In the genomic region with DNA sequence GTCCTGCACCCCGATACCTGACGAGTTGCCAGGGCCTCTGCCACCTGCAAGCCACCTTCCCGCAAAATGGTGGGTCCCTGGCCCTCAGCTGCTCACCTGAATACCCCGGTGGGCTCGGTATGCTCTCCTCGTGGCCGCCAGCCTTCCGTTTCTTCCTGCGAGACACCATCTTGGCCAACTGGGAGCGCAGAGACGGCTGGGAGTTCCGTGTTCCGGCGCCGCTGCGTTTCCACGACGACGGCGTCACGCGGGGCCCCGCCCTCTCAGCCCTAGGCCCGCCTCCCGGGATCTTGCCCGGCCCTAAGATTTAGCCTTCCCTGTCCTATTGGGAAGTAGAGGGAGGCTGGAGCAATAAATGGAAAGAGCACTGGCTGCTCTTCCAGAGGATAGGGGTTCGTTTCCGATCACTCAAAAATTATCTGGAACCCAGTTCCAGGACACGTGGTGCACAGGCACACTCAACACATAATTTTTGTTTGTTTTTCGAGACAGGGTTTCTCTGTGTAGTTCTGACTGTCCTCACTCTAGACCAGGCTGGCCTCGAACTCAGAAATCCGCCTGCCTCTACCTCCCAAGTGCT, we compare ENCODE assay signal across 8 mouse cellular contexts. TPM values are rescaled to one million over a fixed set of nuclear protein-coding genes. Genes with fewer than 3 reads are reported as not detected.
A peak's percentile ranks its signal among the peaks of the same experiment; 100 is the strongest.
DNase-seq lines count a peak whose midpoint lies in the region; ATAC-seq and TF ChIP-seq lines count a peak whose summit lies in the region.

A gene (minus strand): TSS at position 236 of the 580 bp plus-strand sequence.

- WGBS in forebrain, embryonic 15.5 days = 9% methylated on average over 32 of the region's 32 CpGs
- 7% methylated on average over 32 of the region's 32 CpGs for WGBS in lung, adult 2 months

- no peak for TF ChIP-seq CTCF in lung, adult 2 months (IDR thresholded peaks at IDR 0.05; ENCODE audit: insufficient read depth, low read length)

- H3K36me3 ChIP-seq in forebrain, embryonic 15.5 days = peaks cover 40% of the 10 kb centered on the region

- peak within 1 kb of the TSS; percentile 92 for H3K27ac ChIP-seq in forebrain, embryonic 15.5 days (replicated peaks)

- peaks cover 27% of the 10 kb centered on the region for H3K4me1 ChIP-seq in forebrain, embryonic 15.5 days
- H3K4me1 ChIP-seq in lung, adult 2 months (ENCODE audit: control insufficient read depth, insufficient read depth, low read length) = no peaks in the 10 kb centered on the region

- peak; percentile 90 for DNase-seq in ES-CJ7 (ENCODE audit: low read depth, low spot score)
- peak; percentile 85 for DNase-seq in cerebellum, adult 11 months
- peak; percentile 88 for DNase-seq in heart, postnatal 25 days (ENCODE audit: low spot score)
- peak; percentile 92 to 95 for DNase-seq in layer of hippocampus, adult 18-20 months (ENCODE audit: low spot score in 2 of 2)
- peak; percentile 93 for DNase-seq in lung, adult 2 months
- DNase-seq in thymus, adult 18-20 months = peak; percentile 77 to 78

- peak; percentile 72; the same call in 1 of the 2 replicates for TF ChIP-seq POLR2A in lung, adult 2 months (IDR thresholded peaks at IDR 0.05; ENCODE audit: borderline replicate concordance, extremely low read depth, low read depth, low read length)

- H3K4me2 ChIP-seq in forebrain, embryonic 15.5 days (replicated peaks) = peak within 1 kb of the TSS; percentile 59

- peak within 1 kb of the TSS; percentile 69 for H3K9ac ChIP-seq in forebrain, embryonic 15.5 days (replicated peaks)

- H3K9me3 ChIP-seq in forebrain, embryonic 15.5 days = no peaks in the 10 kb centered on the region

- H3K4me3 ChIP-seq in forebrain, embryonic 15.5 days = peak within 1 kb of the TSS; percentile 95
- peak within 1 kb of the TSS; percentile 98 for H3K4me3 ChIP-seq in lung, adult 2 months (replicated peaks; ENCODE audit: extremely low read depth, low read depth, low read length)

- ATAC-seq in forebrain, embryonic 15.5 days (replicated peaks) = peak; percentile 90
- peak; percentile 55; the same call in 1 of the 2 replicates for ATAC-seq in neutrophil, adult 5-6 weeks (ENCODE audit: extremely low read depth, insufficient number of reproducible peaks, low FRiP score, poor library complexity, severe bottlenecking)

- intact Hi-C loops in heart, postnatal 25 days (cut with DNase I) = no loop called here

- H3K27me3 ChIP-seq in forebrain, embryonic 15.5 days = no peaks in the 10 kb centered on the region

RNA-seq across cellular contexts. Expression of the gene that starts here (rescaled TPM):
- polyA plus RNA-seq in forebrain, embryonic 15.5 days (2015; fragmentation: Nextera tagmentation; extraction: Ambion mirVana) = 72.4 and 72.9 TPM in 2 replicates
- total RNA-seq in heart, postnatal 25 days (2021) = 10 to 100 TPM; 40.3 to 41.9 TPM
- total RNA-seq in layer of hippocampus, adult 18-20 months (2021) = 100 to 1,000 TPM; 163 to 164 TPM
- 82.1 and 85.3 TPM in 2 replicates for polyA plus RNA-seq in lung, adult 2 months (2012; rRNA removed)
- total RNA-seq in neutrophil, adult 5-6 weeks (2017) = 41.4 and 43.3 TPM in 2 replicates

Comparison
In these comparisons a context has a peak if more than half of its experiments do, and no peak if none do; other contexts are left out.
1. Peak in every context shown above with its lines: DNase-seq, ATAC-seq, H3K4me3 ChIP-seq and H3K27ac ChIP-seq.